Mouse (Mus musculus) frontal cortex, postnatal 14 days (tissue): ENCODE data around the gene Cln5.

ENCODE experiments used
- DNase-seq, 2 experiments: peaks; one replicate each; pipeline ENCODE4 v3.0.0; 2022; ENCODE audit warnings: low spot score in 2 of 2

Gene Cln5

GRCm38 (mm10) chr14:103112606-103113363, 42.8 kb downstream of the Cln5 start:
- no peak for DNase-seq

- DNase-seq: no peak
These were observed 45.1 kb downstream of the Cln5 start for GRCm38 (mm10) chr14:103114994-103115670.

- DNase-seq: no peak
These were observed 55.7 kb downstream of the Cln5 start for GRCm38 (mm10) chr14:103125756-103126155.
